Mouse (Mus musculus): Measurements from ENCODE around the gene Lbhd2. TPM values are rescaled to one million over a fixed set of nuclear protein-coding genes. Genes with fewer than 3 reads are reported as not detected.

Gene Lbhd2
- not detected for total RNA-seq (2021)
- long read RNA-seq, experiment 1 = 0 reads
- long read RNA-seq, experiment 2 = 0 reads

DNA sequence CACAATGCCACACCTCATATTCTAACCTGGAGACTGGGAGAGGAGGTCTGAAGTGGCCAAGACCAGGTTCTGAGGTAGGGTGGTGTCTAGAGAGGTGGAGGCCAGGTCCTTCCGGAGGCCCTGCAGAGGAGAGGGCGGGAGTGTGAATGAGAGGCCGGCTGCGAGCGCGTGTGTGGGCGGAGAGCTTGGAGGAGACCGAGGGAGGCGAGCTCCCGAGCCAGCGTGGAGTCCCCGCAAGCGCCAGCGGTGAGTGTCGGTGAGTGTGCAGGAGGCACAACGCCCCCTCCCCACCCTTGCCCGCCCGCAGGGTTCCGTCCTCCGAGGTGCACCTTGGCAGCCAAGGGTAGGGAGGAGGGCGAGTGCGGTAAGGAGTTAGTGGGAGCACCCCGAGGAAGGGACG is at the start of gene Lbhd2:
TSS of gene Lbhd2 (plus strand) at position 188 of the 400 bp plus-strand sequence.
- no peak for DNase-seq
- intact Hi-C loops (cut with DNase I) = no loop called here

- no peak for DNase-seq
- intact Hi-C loops (cut with DNase I) = no loop called here
Measured at GRCm38 (mm10) chr12:111360671-111361070, 45.9 kb upstream of the Lbhd2 start.

GRCm38 (mm10) chr12:111361319-111362098 is 45.1 kb upstream of the Lbhd2 start:
- intact Hi-C loops (cut with DNase I) = loop anchor here (2.0 kb wide), 1 partner anchor 15 kb away; no protein-coding TSS in a partner anchor
- no peak for DNase-seq

GRCm38 (mm10) chr12:111364234-111364633 is 42.4 kb upstream of the Lbhd2 start:
- no peak for DNase-seq
- intact Hi-C loops (cut with DNase I) = no loop called here

DNA sequence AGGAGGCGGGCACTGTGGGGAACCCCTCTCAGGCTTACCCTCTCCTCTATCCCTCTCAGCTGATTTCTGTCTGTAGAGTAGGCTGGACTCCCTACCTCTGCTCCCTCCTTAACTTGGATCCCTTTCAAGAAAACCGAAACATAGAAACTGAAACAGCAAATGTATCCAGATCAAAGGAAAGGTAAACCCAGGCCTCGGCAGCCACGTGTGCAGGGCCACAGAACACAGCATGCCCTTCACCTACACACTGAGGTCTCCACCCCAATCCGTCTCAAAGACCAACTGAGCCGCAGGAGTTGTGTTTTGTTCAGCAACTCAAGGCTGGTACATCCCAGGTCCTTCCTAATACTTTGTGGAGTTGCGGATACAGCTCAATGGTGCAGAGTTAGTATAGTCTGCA is 39.5 kb upstream of the Lbhd2 start:
- intact Hi-C loops (cut with DNase I) = no loop called here
- no peak for DNase-seq

DNA sequence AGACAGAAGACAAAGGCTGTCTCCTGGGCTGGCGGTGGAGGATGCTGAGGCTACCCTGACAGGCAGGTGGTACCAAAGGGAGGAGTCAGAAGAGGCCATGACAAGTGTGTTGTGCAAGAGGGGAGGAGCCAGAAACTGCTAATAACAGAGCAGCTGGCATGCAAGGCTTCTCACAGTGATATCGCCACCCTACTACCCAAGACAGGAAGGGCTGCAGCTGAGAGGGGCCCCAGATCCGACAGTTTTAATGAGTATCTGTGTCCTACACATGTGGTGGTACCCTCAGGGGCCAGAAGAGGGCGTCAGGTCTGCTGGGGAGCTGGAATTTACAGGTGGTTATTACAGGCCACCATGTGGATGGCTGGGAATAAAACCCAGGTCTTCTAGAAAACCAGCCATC is 36.4 kb upstream of the Lbhd2 start:
- DNase-seq = no peak
- intact Hi-C loops (cut with DNase I) = no loop called here

DNA sequence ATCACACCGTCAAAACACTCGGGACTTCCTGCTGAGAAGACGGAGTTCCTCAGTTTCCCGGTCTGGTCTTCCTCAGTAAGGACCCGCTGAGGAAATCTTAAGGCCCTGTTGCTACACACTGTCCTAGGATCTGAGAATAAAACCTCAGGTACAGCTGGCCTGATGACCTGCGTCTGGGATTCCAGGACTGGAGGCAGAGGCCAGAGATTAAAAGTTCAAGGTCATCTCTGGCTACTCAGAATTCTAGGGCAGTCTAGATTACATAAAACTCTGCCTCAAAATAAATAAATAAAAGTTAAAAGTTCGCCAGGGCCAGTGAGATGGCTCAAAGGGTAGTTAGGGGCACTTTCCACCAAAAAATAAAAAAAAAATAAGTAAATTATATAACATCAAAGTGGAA is 34.7 kb upstream of the Lbhd2 start:
- DNase-seq = no peak
- intact Hi-C loops (cut with DNase I) = no loop called here

DNA sequence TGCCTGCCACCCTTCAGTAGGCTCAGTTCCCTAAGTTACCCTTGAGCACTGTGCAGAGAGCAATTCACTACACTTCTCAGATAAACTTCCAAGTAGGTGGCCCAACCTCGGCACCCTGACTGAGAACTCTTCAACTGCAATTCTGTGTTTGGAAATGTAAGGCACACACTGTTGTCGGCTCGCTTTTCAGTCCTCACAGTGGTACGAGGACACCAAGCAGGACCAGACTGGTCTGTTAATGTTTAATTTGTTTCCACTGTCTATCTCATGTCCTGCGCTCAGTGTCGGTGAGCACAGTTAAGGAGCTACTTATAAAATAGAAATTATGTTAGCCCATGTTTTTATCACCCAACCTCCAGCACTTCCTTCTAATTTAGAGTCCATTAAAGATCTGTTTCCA is 33.2 kb upstream of the Lbhd2 start:
- no peak for DNase-seq
- intact Hi-C loops (cut with DNase I) = no loop called here

GRCm38 (mm10) chr12:111374727-111375126 is 31.9 kb upstream of the Lbhd2 start:
- intact Hi-C loops (cut with DNase I) = no loop called here
- no peak for DNase-seq

GRCm38 (mm10) chr12:111375559-111375958 is 31.1 kb upstream of the Lbhd2 start:
- intact Hi-C loops (cut with DNase I) = no loop called here

DNA sequence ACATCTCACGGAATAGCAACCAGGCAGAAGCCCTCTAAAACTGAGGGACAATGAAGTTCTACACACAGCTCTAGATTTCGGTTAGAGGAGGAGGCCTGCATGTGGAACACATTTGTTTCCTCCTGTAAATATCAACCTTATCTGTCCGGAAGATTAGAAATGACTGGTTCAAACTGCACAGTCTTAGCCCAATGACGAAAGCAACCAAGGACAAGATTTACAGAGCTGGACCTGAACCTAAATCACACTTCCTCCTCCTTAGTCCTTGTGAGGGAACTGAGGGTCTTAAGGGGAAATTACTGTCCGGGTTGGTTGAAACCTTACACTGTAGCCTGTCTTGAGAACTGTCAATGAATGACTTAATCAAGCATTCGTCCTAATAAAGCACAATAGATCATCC is 30.6 kb upstream of the Lbhd2 start:
- intact Hi-C loops (cut with DNase I) = loop anchor here (2.0 kb wide), 1 partner anchor 29 kb away; no protein-coding TSS in a partner anchor
- DNase-seq = no peak

More at GRCm38 (mm10) chr12:111375559-111375958, 31.1 kb upstream of the Lbhd2 start:
- DNase-seq = no peak

- peak; percentile 73 to 78 for DNase-seq
- intact Hi-C loops (cut with DNase I) = loop anchor here (2.0 kb wide), 1 partner anchor 30 kb away; no protein-coding TSS in a partner anchor
Measured at GRCm38 (mm10) chr12:111376826-111377331, 29.7 kb upstream of the Lbhd2 start.

- DNase-seq = peak; percentile 96 to 97
- intact Hi-C loops (cut with DNase I) = loop anchor here (2.0 kb wide), 1 partner anchor 31 kb away; no protein-coding TSS in a partner anchor
Measured at GRCm38 (mm10) chr12:111377376-111377973, 29.1 kb upstream of the Lbhd2 start, which contains the start of gene Cdc42bpb. Cdc42bpb (minus strand) TSS chr12:111377718.

GRCm38 (mm10) chr12:111377986-111378490 is 28.6 kb upstream of the Lbhd2 start:
- peak; percentile 40 to 48 for DNase-seq
- intact Hi-C loops (cut with DNase I) = loop anchor here (2.0 kb wide), 1 partner anchor 31 kb away; no protein-coding TSS in a partner anchor

DNA sequence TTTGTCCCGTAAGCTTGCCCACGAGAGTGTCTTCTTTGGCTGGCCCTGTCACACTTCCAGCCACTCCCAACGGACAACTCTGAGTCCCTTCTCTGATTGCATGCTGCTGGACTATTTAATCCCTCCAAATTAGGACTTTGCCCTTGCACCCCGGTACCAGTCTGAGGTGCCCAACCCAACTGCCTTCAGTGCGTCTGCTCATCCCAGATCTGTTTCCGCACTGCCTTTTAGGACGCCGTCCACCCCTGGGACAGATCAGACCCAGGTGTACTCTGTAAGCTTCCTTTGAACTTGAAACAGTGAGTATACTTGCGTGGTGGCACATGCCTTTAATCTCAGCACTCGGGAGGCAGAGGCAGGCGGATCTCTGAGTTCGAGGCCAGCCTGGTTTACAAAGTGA is 27.8 kb upstream of the Lbhd2 start:
- DNase-seq = no peak
- intact Hi-C loops (cut with DNase I) = no loop called here

DNA sequence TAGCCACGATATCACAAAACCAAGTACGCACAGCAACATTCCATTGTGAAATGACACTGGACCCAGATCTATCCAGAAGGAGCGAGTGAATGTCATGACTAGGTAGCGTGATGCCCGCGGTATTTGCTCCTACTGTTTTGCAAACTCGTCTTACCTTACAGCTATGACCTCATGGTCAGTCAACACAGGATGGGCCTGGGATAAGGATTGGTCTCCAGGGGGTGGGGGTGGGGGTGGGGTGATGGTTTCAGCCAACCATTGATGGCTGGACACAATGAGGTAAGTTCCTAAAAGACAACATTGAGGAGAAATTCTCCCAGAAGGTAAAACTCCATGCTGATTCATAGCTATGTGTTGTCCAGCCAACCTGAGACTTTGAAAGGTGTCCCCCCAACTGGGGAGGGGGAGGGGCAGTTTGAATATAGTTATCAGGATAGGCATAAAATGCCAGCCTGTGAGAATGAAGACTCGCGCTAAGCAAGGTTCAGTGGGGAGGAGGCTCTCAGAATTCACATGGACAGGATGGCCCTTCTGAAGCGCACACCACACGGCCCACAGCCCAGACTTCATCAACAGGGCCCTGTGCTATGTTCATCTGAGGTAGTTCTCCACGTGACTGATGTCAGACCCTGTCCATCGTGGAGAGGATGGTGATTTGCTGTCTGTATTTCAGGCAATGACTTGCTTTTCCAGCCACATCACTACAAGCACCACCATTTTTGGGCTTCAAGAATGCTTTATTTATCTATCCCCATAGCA is 20.5 kb upstream of the Lbhd2 start:
- intact Hi-C loops (cut with DNase I) = no loop called here
- no peak for DNase-seq

- intact Hi-C loops (cut with DNase I) = no loop called here
- DNase-seq = peak; percentile 56 to 66
Measured at GRCm38 (mm10) chr12:111386642-111387120, 19.9 kb upstream of the Lbhd2 start.

DNA sequence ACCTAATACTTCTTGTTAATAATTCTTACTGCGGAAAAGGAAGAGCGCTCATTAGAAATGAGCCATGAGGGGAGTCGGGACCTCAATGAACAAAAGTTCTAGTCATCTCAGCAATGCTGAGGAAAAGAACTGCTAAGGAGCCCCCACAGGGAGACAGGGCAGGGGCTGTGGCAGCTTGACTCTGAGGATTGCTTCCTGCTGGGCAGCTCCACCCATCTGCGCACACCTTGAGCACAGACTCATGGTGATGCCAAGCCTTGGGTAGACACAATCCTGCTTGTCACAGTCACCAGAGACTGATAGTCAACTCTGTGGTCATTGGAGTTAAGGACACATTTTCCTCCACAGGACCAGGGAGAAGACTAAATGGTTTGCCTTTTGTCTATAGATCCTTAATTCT is 19.5 kb upstream of the Lbhd2 start:
- no peak for DNase-seq
- intact Hi-C loops (cut with DNase I) = no loop called here

GRCm38 (mm10) chr12:111394008-111394407 is 12.6 kb upstream of the Lbhd2 start:
- no peak for DNase-seq
- intact Hi-C loops (cut with DNase I) = no loop called here

GRCm38 (mm10) chr12:111396997-111397396 is 9.6 kb upstream of the Lbhd2 start:
- intact Hi-C loops (cut with DNase I) = no loop called here
- DNase-seq = no peak

All from heart, postnatal 14 days (tissue).